Mouse (Mus musculus): ENCODE measurements at regions not wholly inside any gene's neighbourhood (a gene's known extent, or its start where the extent isn't known, plus 50 kb on each side); places are given as distances from the start of the nearest gene placed in this dataset.
"Not testable (repeated sequence)": the region's sequence is repeated elsewhere in the genome, so short reads cannot be mapped to it uniquely, and the experiment has no call there.

- ATAC-seq (replicated peaks; ENCODE audit: low FRiP score, poor library complexity, severe bottlenecking) = no peak
Observed at GRCm38 (mm10) chr16:73670516-73670915, 741.1 kb downstream of the Robo2 start.

DNA sequence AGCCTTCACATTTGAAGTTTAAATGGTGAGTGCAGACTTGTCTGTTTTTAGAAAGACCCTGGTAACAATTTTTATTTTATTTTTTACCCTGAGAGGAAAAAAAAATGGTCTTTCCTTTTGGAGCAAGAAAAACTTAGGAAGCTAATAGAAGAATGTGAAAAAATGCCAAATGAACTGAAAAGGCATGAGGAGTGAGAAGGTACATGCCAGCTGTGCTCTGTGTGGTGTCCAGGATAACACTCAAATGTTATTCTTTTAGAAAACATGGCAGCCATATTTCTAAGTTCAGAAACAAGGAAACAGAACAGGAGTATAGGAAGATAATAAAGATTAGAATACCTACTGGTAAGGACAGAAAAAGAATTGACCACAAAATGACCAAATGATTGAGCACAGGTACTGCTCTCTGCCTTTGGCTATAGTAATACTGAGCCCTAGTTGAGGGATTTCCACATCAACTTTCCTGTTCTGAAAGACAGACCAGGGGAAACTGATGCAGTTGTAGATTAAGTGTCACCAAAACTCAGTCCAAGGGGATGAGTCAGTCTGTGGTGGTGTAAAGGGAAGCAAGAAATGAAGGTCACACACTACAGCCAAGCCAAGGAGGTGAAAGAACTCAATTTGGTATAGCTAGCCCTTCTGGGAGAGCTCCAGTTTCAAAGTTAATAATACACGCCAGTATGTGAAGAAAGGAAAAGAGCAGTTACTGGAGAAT lies 758.5 kb downstream of the Robo2 start:
- no peak for ATAC-seq (replicated peaks; ENCODE audit: low FRiP score, poor library complexity, severe bottlenecking)

- no peak for ATAC-seq (replicated peaks; ENCODE audit: low FRiP score, poor library complexity, severe bottlenecking)
Observed at GRCm38 (mm10) chr16:73647201-73647782, 764.3 kb downstream of the Robo2 start.

DNA sequence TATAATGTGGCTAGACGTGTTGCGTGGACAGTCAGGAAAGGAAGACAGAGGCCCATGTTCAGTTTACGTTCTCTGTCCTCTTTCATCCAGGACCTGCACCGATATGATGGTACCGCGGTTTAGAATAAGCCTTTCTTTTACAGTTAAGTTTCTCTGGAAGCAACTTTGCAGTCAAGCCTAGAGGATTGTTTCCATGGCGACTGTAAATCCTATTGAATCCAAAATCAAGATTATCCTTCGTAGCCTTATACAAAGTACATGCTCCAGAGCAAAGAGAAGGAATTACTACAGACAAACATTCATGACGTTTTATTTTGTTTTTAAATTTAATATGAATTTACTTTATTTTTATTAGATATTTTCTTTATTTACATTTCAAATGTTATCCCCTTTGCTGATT lies 798.6 kb downstream of the Robo2 start:
- ATAC-seq (replicated peaks; ENCODE audit: low FRiP score, poor library complexity, severe bottlenecking) = no peak

- no peak for ATAC-seq (replicated peaks; ENCODE audit: low FRiP score, poor library complexity, severe bottlenecking)
Observed at GRCm38 (mm10) chr16:73591421-73591820, 820.2 kb downstream of the Robo2 start.

- ATAC-seq (replicated peaks; ENCODE audit: low FRiP score, poor library complexity, severe bottlenecking) = no peak
Observed at GRCm38 (mm10) chr16:73561216-73561615, 850.4 kb downstream of the Robo2 start.

GRCm38 (mm10) chr16:73556940-73557339 lies 854.7 kb downstream of the Robo2 start:
- ATAC-seq (replicated peaks; ENCODE audit: low FRiP score, poor library complexity, severe bottlenecking) = no peak

DNA sequence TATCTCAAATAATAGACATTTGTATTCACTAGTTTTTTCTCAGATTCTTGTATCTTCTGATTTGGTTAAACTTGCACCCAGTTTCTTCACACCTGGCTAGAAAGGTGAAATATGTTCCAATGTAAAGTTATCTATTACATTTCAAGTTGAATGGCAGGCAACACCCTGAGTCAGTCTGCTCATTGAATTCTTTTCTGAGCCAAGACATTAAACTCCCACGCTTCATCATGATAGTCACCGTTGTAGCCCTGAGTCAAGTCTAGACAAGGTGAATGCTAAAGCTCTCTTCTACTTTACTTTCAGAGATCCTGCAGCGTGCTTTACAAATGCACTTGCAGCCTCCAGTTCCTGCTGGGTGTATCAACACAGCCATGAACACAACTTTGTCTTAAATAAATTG lies 868.0 kb downstream of the Robo2 start:
- ATAC-seq (replicated peaks; ENCODE audit: low FRiP score, poor library complexity, severe bottlenecking) = no peak

DNA sequence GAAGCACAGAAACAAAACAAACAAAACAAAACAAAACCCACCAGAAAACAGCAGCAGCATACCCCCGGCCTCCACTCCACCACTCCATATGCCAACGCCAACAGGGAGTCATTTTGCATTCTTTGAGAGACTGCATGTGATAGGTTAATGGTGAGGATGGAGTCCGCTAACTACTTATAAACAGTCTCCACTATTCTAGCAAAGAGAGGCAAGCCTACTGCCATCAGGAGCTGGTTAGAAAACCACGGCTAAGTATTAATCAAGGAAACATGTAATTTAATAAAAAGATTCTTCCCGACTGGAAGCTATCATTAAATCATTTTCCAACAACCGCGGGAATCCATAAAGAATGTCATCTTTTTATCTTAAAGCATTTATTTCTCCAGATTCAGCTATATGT lies 873.6 kb downstream of the Robo2 start:
- ATAC-seq (replicated peaks; ENCODE audit: low FRiP score, poor library complexity, severe bottlenecking) = no peak

DNA sequence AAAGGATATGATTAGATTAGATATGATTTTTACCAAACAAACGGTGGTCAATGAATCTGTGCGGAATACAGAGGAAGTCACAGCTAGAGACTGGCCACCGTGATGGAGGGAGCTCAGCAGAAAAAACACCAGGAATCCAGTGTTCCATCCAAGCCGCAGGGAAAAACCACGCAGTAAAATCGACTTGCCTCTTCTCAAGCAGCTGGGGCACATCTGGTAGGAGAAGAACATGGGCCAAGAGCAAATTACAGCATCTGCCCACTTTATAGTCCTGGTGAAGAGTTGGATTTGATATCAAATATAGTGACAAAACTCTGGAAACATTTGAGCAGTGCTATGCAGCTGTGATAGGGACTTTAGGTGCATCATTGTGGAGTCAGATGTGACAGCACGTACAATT lies 874.1 kb downstream of the Robo2 start:
- no peak for ATAC-seq (replicated peaks; ENCODE audit: low FRiP score, poor library complexity, severe bottlenecking)

- ATAC-seq (replicated peaks; ENCODE audit: low FRiP score, poor library complexity, severe bottlenecking) = no peak
Observed at GRCm38 (mm10) chr16:73530191-73530590, 881.4 kb downstream of the Robo2 start.

DNA sequence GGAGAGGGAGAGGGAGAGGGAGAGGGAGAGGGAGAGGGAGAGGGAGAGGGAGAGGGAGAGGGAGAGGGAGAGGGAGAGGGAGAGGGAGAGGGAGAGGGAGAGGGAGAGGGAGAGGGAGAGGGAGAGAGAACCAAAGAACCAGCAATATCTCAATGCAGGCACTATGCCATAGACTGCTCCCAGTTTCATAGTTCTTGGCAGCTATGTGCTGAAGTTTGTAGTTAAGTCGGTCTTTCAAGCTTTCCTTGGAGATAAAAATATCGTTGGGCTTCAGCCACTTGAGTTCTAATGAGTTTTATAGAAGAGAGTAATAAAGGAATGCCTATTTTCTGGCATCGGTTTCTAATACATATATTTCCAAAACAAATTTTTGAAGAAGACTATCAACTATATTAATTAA lies 888.7 kb downstream of the Robo2 start:
- ATAC-seq (replicated peaks; ENCODE audit: low FRiP score, poor library complexity, severe bottlenecking) = not testable (repeated sequence)

- ATAC-seq (replicated peaks; ENCODE audit: low FRiP score, poor library complexity, severe bottlenecking) = no peak
Observed at GRCm38 (mm10) chr16:73504759-73505158, 906.9 kb downstream of the Robo2 start.

DNA sequence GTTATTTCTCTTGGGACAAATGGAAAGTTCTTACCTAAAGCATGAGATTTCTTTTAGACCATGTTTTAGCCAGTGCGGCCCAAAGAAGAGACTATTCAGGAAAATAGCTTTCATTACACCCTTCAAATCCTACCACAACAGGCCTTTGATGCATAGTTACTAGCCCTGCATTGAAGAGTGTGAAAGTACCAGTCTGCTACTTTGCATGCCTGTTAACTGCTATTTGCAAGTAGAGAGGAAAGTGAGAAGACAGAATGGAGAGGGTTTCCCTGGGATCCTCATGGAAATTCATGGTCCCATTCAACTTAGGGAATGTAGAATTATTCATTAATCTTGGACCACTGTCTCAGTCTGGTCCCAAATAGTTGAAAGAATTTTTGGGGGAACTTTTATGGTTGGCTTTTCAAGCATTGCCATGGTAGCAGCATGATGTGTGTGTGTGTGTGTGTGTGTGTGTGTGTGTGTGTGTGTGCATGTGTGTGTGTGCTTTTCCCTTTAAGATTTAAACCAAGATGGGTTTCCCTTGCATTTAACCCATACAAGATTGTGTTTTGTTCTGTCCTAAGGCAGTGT lies 912.9 kb downstream of the Robo2 start:
- no peak for ATAC-seq (replicated peaks; ENCODE audit: low FRiP score, poor library complexity, severe bottlenecking)

DNA sequence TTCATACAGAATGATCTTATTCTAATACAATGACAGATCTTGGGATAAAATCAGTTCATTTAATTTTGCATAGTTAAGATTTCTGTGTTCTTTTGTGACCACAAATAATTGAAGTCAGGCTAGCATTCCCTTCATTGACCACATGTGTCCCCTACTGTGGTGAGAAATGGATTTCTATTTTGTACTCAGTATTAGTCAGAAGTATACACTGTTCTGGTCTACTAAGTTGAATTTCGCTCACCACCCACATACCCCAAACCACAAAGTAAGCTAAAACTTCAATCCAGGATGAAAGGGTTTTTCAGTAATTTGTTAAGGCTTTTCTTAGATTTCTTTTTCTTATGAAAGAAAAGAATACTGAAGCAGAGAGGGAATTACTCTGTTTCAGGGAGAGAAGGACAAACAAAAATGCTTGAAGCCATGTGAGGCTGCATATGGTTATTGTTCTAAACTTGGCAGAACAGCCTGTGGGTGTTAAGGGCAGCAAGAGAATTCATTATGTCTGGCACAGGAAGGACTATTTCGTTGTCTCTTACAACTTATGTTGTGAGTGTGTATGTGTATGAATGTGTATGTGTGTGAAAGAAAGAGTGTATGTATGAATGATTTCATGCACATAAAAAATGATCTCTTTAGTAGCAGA lies 928.3 kb downstream of the Robo2 start:
- no peak for ATAC-seq (replicated peaks; ENCODE audit: low FRiP score, poor library complexity, severe bottlenecking)

- ATAC-seq (replicated peaks; ENCODE audit: low FRiP score, poor library complexity, severe bottlenecking) = no peak
Observed at GRCm38 (mm10) chr16:73482176-73482575, 929.4 kb downstream of the Robo2 start.

DNA sequence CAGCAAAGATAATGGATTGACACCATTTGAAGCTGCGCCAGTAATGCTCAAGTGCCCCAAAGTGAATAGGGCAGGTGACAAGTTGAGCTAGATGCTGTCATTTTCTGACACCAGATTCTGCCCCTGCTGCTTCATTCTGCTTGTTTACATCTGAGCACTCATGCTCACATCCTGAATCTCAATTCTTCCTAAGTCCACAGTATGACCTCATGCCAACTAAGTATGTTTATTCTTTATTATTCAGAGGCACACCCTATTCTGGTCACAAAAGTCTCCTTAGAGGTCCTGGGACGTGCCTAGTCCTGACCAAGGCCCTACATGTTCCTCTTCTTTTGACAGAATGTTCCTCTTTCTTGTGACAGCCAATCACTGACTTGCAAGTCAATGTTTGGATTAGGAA lies 938.1 kb downstream of the Robo2 start:
- ATAC-seq (replicated peaks; ENCODE audit: low FRiP score, poor library complexity, severe bottlenecking) = no peak

DNA sequence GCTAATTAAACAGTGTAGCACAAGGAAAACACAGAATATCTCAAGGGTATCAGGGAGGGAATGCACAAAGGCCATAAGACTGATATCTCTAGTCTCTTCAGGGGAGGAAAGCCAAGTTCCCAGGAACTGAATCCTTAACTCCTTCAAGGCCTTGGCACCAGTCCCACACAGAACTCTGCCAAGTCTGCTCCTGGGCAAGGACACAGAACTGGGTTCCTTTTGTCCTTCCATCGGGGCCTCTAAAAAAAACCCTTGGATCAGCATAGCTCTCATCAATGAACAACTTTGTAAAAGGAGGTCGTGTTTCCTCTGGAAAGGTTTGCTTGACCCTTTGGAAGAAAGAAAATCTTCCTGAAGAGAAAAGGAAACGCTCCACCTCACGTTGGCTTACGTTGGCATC lies 940.1 kb downstream of the Robo2 start:
- no peak for ATAC-seq (replicated peaks; ENCODE audit: low FRiP score, poor library complexity, severe bottlenecking)

DNA sequence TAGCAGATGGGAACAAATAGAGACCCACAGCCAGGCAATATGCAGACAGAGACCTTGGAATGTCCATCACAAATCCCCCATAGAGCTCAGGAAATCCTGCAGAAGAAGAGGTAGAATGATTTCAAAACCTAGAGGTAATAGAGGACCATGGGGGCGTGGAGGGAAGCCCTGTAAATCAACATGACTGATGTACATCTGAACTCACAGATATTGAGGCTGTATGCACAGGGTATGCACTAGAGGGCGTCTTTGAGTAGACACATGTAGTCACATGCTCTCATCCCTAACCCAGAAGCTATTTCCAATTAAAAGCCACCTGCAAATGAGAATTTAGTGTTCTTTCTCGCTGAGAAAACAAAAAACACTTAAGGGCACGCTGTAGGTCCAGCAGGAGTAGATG lies 941.1 kb downstream of the Robo2 start:
- ATAC-seq (replicated peaks; ENCODE audit: low FRiP score, poor library complexity, severe bottlenecking) = no peak

- no peak for ATAC-seq (replicated peaks; ENCODE audit: low FRiP score, poor library complexity, severe bottlenecking)
Observed at GRCm38 (mm10) chr16:73466296-73466695, 945.3 kb downstream of the Robo2 start.

DNA sequence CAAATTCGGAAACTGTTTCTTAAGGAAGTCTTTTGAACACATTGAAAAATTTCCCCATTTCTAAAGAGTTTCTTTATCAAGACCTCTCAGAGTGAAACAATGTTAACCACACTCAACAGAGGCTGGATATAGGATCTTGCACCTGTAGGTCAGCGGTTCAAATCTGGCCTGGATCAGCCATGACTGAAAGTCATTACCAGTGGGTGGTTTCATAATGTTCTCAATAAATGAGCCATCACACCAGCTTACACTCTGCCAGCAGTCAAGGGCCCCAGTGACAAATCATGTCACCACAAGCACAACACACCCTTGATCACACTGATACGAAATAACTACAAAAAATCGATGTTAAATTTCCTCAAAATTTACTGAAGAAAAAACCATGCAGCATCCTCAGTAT lies 949.1 kb downstream of the Robo2 start:
- no peak for ATAC-seq (replicated peaks; ENCODE audit: low FRiP score, poor library complexity, severe bottlenecking)
